Mouse (Mus musculus) neural tube, embryonic 10.5 days (tissue): Measurements from ENCODE around the gene Haus3.

Source experiments
- DNase-seq: peaks from one replicate; pipeline ENCODE4 v3.0.0-alpha.2; 2017; ENCODE audit warnings: low spot score; ENCODE audit errors: extremely low spot score

The Haus3 gene

GRCm38 (mm10) chr5:34186961-34187391, 17.6 kb upstream of the Haus3 start:
- DNase-seq: peak; percentile 43

GRCm38 (mm10) chr5:34186391-34186790, 17.1 kb upstream of the Haus3 start:
- no peak for DNase-seq

- no peak for DNase-seq
Observed at GRCm38 (mm10) chr5:34185791-34186190, 16.5 kb upstream of the Haus3 start.

GRCm38 (mm10) chr5:34185051-34185580, 15.8 kb upstream of the Haus3 start:
- no peak for DNase-seq

- DNase-seq: no peak
Observed at GRCm38 (mm10) chr5:34183976-34184375, 14.6 kb upstream of the Haus3 start.

- no peak for DNase-seq
Observed at GRCm38 (mm10) chr5:34183156-34183880, 14.0 kb upstream of the Haus3 start.

- DNase-seq: no peak
Observed at GRCm38 (mm10) chr5:34182486-34182885, 13.2 kb upstream of the Haus3 start.

GRCm38 (mm10) chr5:34177821-34178220, 8.5 kb upstream of the Haus3 start:
- peak; percentile 7 for DNase-seq

- no peak for DNase-seq
Observed at GRCm38 (mm10) chr5:34177091-34177490, 7.8 kb upstream of the Haus3 start.

- DNase-seq: peak; percentile 8
Observed at GRCm38 (mm10) chr5:34176691-34177090, 7.4 kb upstream of the Haus3 start.

GRCm38 (mm10) chr5:34175403-34175694, 6.0 kb upstream of the Haus3 start:
- DNase-seq: peak; percentile 8

GRCm38 (mm10) chr5:34174550-34175402, 5.4 kb upstream of the Haus3 start:
- peak; percentile 8 for DNase-seq

- DNase-seq: peak; percentile 10
Observed at GRCm38 (mm10) chr5:34174021-34174420, 4.7 kb upstream of the Haus3 start.

GRCm38 (mm10) chr5:34170726-34171125, 1.4 kb upstream of the Haus3 start:
- DNase-seq: no peak

GRCm38 (mm10) chr5:34169954-34170353, 627 bp upstream of the Haus3 start:
- DNase-seq: no peak

- no peak for DNase-seq
Observed at GRCm38 (mm10) chr5:34167857-34168256, 1.5 kb downstream of the Haus3 start.

- DNase-seq: no peak
Observed at GRCm38 (mm10) chr5:34165793-34166192, 3.5 kb downstream of the Haus3 start.

- DNase-seq: no peak
Observed at GRCm38 (mm10) chr5:34148476-34148875, 20.9 kb downstream of the Haus3 start.

GRCm38 (mm10) chr5:34147554-34147953, 21.8 kb downstream of the Haus3 start:
- no peak for DNase-seq

- DNase-seq: no peak
Observed at GRCm38 (mm10) chr5:34139751-34140150, 29.6 kb downstream of the Haus3 start.

GRCm38 (mm10) chr5:34132731-34133130, 36.6 kb downstream of the Haus3 start:
- no peak for DNase-seq

GRCm38 (mm10) chr5:34124131-34124530, 45.2 kb downstream of the Haus3 start:
- no peak for DNase-seq
